Mouse (Mus musculus) lung, postnatal 0 days (tissue): ENCODE data around the gene Thsd7a.

ENCODE experiments used
- CTCF ChIP-seq: IDR thresholded peaks from 2 replicates; pipeline ENCODE4 v1.5.1; 2016; ENCODE audit warnings: antibody characterized with exemption, mild to moderate bottlenecking
- EP300 ChIP-seq: IDR thresholded peaks from 2 replicates; pipeline ENCODE4 v1.6.1; 2016; ENCODE audit warnings: antibody characterized with exemption, mild to moderate bottlenecking, control low read depth

- no peak for TF ChIP-seq EP300
- no peak for TF ChIP-seq CTCF
These were observed 270.9 kb downstream of the Thsd7a start for GRCm38 (mm10) chr6:12478359-12478758.
